Mouse (Mus musculus) limb, embryonic 15.5 days (tissue): ENCODE measurements at regions not wholly inside any gene's neighbourhood (a gene's known extent, or its start where the extent isn't known, plus 50 kb on each side); places are given as distances from the start of the nearest gene placed in this dataset.

Source experiments
- ATAC-seq: fragments of 200-750 bp; cut with Nextera tagmentation; 2 replicates; pipeline ENCODE4 v1.8.0; 2017; ENCODE audit warnings: low read depth, moderate TSS enrichment; ENCODE audit not compliant: insufficient number of reproducible peaks, low FRiP score, low TSS enrichment
- H3K27ac ChIP-seq: fragments of 300-500 bp; sonication (generic); 2 replicates; pipeline ENCODE4 v1.5.1; 2015; ENCODE audit warnings: moderate library complexity, mild to moderate bottlenecking, inconsistent platforms
- H3K27me3 ChIP-seq: fragments of 300-500 bp; sonication (generic); 2 replicates; pipeline ENCODE4 v1.6.1; 2015; ENCODE audit warnings: inconsistent platforms
- H3K36me3 ChIP-seq: fragments of 300-500 bp; sonication (generic); 2 replicates; pipeline ENCODE4 v1.6.1; 2015; ENCODE audit warnings: inconsistent platforms
- H3K4me1 ChIP-seq: fragments of 300-500 bp; sonication (generic); 2 replicates; pipeline ENCODE4 v1.6.1; 2015; ENCODE audit warnings: inconsistent platforms
- H3K4me2 ChIP-seq: fragments of 300-500 bp; sonication (generic); 2 replicates; pipeline ENCODE4 v1.6.1; 2015; ENCODE audit warnings: mild to moderate bottlenecking, inconsistent platforms
- H3K4me3 ChIP-seq: fragments of 300-500 bp; sonication (generic); 2 replicates; pipeline ENCODE4 v1.5.1; 2015; ENCODE audit warnings: mild to moderate bottlenecking, inconsistent platforms
- H3K9ac ChIP-seq: fragments of 300-500 bp; sonication (generic); 2 replicates; pipeline ENCODE4 v1.6.1; 2015; ENCODE audit warnings: inconsistent platforms
- H3K9me3 ChIP-seq: fragments of 300-500 bp; sonication (generic); 2 replicates; pipeline ENCODE4 v1.6.1; 2016; ENCODE audit warnings: inconsistent platforms
- WGBS: fragments of 180-500 bp; shearing (Covaris S2); methylation state at CpG from one replicate; pipeline ENCODE4 v1.1.7; 2015; 5-methylcytosine and 5-hydroxymethylcytosine counted together

DNA sequence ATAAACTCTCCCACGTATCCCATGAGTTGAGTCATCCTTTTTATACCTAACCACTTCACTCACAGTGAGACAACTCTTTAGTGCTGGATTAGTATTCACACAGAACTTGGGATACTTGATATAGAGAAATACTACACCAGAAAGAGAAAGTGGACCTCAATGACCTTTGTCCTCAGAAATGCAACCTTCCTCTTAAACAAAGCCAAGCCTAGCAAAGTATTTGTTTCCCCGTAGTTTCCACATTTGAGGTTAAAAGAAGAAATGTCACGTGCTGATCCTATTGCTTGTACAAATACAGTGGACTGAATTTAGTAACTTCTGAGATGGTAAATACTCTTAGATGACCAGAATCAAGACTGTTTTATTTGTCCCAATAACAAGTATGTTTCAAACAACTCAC, 464.8 kb downstream of the Klf5 start:
- H3K4me3 ChIP-seq: no peak overlapping the region
- H3K9ac ChIP-seq: no peak overlapping the region
- no peaks in the 10 kb centered on the region for H3K36me3 ChIP-seq
- 73% methylated on average over 3 of the region's 3 CpGs for WGBS
- no peak overlapping the region for H3K27ac ChIP-seq
- no peaks in the 10 kb centered on the region for H3K9me3 ChIP-seq
- no peak overlapping the region for H3K4me2 ChIP-seq
- ATAC-seq: no peak
- H3K27me3 ChIP-seq: no peaks in the 10 kb centered on the region
- H3K4me1 ChIP-seq: 0 out of 2 replicates have a peak, but pooled peaks cover under 1% of the 10 kb centered on the region

DNA sequence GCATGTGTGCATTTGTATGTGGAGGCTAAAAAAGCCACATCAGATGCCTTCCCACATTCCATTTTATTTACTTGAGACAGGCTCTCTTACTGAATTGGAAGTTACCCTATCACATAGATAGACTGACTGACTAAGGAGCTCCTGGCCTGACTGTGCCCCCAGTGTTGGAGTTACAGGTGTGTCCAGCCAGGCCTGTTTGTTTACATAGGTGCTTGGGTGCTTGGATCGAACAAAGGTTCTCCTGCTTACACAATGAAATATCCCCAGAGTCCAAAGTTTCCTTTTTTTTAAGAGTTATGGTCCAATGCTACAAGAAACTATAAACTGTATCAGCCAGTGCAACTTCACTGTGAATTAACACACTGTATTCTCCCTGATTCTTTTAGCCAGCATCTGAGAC, 472.5 kb downstream of the Klf5 start:
- no peaks in the 10 kb centered on the region for H3K27me3 ChIP-seq
- H3K9me3 ChIP-seq: no peaks in the 10 kb centered on the region
- no peaks in the 10 kb centered on the region for H3K36me3 ChIP-seq
- H3K4me2 ChIP-seq: no peak overlapping the region
- no peak overlapping the region for H3K4me3 ChIP-seq
- 85% methylated on average over 1 of the region's 1 CpGs for WGBS
- no peak for ATAC-seq
- no peak overlapping the region for H3K9ac ChIP-seq
- H3K27ac ChIP-seq: no peak overlapping the region
- H3K4me1 ChIP-seq: no peaks in the 10 kb centered on the region

DNA sequence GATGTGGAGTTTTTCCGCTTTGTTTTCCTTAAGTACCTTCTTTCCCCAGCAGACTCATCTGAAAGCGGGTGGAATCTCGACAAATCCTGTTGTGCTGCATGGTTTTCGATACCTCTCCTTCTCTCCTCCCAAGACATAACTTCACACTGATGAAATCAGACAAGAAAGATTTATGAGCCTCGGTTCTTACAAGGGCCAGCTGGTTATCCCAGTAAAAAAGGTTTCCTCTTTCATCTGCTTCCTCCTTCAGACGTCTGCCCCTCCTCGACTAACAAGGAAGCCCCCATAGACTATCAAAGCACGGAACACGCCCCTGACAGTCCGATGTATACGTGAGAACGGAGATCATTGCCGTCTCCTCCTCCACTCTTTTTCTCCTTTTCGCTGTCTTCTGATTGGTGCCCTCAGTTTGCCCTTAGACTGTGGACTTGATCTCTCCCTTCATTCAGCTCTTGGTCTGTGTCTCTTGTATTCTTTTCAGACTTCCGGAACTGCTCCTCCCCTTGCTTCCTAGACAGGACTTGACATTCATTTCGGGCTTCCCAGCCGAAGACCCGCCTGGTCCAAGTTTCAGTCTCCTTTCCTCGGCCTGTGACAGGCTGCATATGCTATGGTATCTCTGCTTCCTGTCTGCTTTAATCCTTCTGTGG, 474.4 kb downstream of the Klf5 start:
- Histone ChIP-seq H3K4me1 (no peaks in the 10 kb centered on the region), H3K36me3 (no peaks in the 10 kb centered on the region), H3K27ac (no peak overlapping the region), H3K9me3 (no peaks in the 10 kb centered on the region), H3K4me3 (no peak overlapping the region), H3K9ac (no peak overlapping the region), H3K4me2 (0 out of 2 replicates have a peak overlapping the region, but pooled peaks have one; percentile 19), H3K27me3 (no peaks in the 10 kb centered on the region)
- ATAC-seq: no peak
- WGBS: 38% methylated on average over 19 of the region's 19 CpGs

DNA sequence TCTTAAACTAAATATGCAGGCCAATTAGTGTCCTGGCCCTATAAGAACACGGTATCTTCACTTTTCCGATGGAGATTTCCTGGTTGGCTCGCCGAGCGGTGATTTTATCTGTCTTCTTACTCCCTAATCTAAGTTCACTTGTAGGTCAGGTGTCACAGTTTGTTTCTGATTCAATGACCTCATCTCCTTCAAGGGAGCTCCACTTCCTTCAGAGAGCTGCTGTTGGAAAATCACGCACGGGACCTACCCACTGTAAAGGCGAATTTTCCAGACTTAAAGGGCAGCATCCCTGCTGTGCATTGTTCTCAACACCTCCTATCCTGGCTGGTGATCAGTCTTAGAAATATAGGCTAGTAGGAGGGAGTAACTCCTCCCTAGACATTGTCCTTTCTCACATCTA, 480.0 kb downstream of the Klf5 start:
- Histone ChIP-seq H3K27ac (no peak overlapping the region), H3K9ac (no peak overlapping the region), H3K9me3 (no peaks in the 10 kb centered on the region)

DNA sequence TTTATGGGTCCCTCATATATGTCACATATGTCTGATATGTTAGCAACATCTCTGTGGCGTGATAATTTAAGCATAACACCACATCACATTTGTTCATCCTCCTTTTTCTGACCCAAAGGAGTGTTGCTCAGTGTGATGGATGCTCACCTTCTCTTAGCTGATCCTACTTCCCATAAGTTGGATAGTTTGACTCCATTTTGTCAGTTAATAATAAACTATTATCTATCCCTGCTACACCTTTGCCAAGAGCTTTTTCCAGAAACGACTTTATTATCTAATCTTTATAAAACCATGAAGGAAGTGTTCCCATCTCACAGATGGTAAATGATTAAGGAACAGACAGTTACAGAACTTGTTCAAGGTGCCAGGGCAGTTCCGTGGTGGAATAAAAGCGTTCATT, 480.5 kb downstream of the Klf5 start:
- Histone ChIP-seq H3K27me3 (no peaks in the 10 kb centered on the region), H3K4me1 (no peaks in the 10 kb centered on the region), H3K27ac (no peak overlapping the region), H3K4me2 (no peak overlapping the region), H3K9me3 (no peaks in the 10 kb centered on the region), H3K4me3 (no peak overlapping the region), H3K36me3 (no peaks in the 10 kb centered on the region), H3K9ac (no peak overlapping the region)
- 85% methylated on average over 4 of the region's 4 CpGs for WGBS
- ATAC-seq: no peak

More for the DNA sequence above, 480.0 kb downstream of the Klf5 start:
- ATAC-seq: no peak
- H3K4me3 ChIP-seq: no peak overlapping the region
- no peak overlapping the region for H3K4me2 ChIP-seq
- no peaks in the 10 kb centered on the region for H3K27me3 ChIP-seq
- H3K36me3 ChIP-seq: no peaks in the 10 kb centered on the region
- WGBS: 58% methylated on average over 8 of the region's 8 CpGs
- no peaks in the 10 kb centered on the region for H3K4me1 ChIP-seq

DNA sequence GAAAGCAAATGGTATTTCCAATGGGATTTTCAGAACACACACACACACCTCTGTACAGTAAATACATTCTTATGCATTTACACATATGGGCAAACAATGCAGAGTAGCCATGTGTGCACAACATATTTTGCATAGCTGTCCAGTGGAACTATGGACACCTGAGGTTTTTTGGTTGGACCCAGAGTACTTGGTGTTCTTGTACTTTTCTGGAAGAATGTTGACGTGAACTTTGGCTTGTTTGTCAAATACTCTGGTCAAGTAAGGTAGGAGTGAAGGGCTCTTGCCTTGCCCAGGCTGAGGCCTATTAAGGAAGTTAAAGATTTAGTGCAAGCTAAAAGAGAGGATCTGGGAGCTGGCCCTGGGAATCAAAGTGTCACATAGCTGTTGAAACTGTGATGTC, 485.2 kb downstream of the Klf5 start:
- Histone ChIP-seq H3K36me3 (no peaks in the 10 kb centered on the region), H3K9me3 (no peaks in the 10 kb centered on the region), H3K27me3 (no peaks in the 10 kb centered on the region), H3K27ac (no peak overlapping the region), H3K4me1 (no peaks in the 10 kb centered on the region; the same call in 1 of the 2 replicates), H3K4me2 (no peak overlapping the region), H3K4me3 (no peak overlapping the region), H3K9ac (no peak overlapping the region)
- WGBS: 85% methylated on average over 1 of the region's 1 CpGs
- ATAC-seq: no peak

DNA sequence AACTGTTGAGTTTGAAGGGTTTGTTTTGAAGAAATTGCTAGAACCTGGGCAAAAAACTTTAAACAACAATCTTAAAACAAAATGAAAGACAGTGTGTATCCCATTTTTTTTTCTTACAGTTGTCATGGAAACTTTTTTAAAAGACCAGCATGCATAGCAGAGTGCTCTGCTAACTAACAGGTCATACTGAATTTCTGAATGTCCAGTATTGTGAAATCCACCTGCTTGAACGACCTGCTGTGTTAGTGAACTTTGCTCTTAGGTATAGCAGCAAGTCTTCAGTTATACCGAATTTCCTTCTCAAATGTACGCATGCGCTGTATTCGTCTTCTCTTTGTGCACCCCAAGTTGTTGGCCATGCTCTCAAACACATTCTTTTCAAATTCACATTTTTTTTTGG, 486.6 kb downstream of the Klf5 start:
- H3K9ac ChIP-seq: no peak overlapping the region
- 83% methylated on average over 5 of the region's 5 CpGs for WGBS
- H3K27ac ChIP-seq: no peak overlapping the region
- H3K4me1 ChIP-seq: no peaks in the 10 kb centered on the region; the same call in 1 of the 2 replicates
- no peaks in the 10 kb centered on the region for H3K27me3 ChIP-seq
- no peaks in the 10 kb centered on the region for H3K9me3 ChIP-seq
- no peak overlapping the region for H3K4me2 ChIP-seq
- no peaks in the 10 kb centered on the region for H3K36me3 ChIP-seq
- H3K4me3 ChIP-seq: no peak overlapping the region
- no peak for ATAC-seq

DNA sequence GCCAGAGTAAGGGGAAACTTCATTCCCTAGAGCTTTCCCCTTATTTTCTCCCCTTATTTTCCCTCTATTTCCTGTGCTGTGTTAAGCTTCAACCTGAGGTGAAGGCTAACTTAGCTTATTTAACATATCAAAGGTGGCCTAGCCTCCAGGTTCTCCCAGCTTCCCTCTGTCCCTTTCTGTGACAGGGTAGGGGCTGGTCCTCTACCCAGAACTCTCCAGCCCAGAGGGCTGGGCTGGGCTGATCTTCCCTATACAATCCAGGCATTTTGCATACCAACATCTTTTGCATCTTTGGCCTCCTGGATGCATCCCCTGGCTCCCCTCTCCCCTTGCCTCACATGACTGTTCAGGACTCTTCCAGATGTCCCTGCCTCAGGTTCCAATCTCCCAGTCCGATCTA, 487.9 kb downstream of the Klf5 start:
- 93% methylated on average over 1 of the region's 1 CpGs for WGBS
- no peaks in the 10 kb centered on the region for H3K27me3 ChIP-seq
- no peaks in the 10 kb centered on the region for H3K9me3 ChIP-seq
- H3K4me2 ChIP-seq: no peak overlapping the region
- no peaks in the 10 kb centered on the region for H3K36me3 ChIP-seq
- no peak overlapping the region for H3K27ac ChIP-seq
- no peak for ATAC-seq
- H3K4me1 ChIP-seq: no peaks in the 10 kb centered on the region; the same call in 1 of the 2 replicates
- no peak overlapping the region for H3K9ac ChIP-seq
- H3K4me3 ChIP-seq: no peak overlapping the region

DNA sequence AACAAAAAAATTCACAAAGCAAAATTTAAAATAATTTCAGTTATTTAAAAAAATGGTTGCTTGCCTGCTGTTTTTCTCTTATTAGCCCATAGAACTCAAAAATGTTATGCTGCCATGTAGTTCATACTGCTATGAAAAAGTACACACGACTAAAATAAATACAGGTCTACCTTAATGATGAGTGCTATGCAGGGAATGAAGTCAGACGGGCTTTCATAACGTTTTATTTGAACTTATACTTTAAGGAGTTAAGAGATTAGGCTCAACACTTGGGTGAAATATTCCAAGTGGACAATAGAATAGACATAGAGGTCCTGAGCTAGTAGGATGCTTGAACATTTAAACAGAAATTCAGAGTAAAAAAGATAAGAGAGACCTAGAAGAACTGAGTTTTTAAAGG, 489.7 kb downstream of the Klf5 start:
- no peak overlapping the region for H3K4me2 ChIP-seq
- H3K4me3 ChIP-seq: no peak overlapping the region
- H3K9me3 ChIP-seq: no peaks in the 10 kb centered on the region
- WGBS: 84% methylated on average over 3 of the region's 3 CpGs
- H3K27me3 ChIP-seq: no peaks in the 10 kb centered on the region
- H3K4me1 ChIP-seq: no peaks in the 10 kb centered on the region; the same call in 1 of the 2 replicates
- H3K27ac ChIP-seq: no peak overlapping the region
- no peak for ATAC-seq
- H3K36me3 ChIP-seq: no peaks in the 10 kb centered on the region
- no peak overlapping the region for H3K9ac ChIP-seq

DNA sequence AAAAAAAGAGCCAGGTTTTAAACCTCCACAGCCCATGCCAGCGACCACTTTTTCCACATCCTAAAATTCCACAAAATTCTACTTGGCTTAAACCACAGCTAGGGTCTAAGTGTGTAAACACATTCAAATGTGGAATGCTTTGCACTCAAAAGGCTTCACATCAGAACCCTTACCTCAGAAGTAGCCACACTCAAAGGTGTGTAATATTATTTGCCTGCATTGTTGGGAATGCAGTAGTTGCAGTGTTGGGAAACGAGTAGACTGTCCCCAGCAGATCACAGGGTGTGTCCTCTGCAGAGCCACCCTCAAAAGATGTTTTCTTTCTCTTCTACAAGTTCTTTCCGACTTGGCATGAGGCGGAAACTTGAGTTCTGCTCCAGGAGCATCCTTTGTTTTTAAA, 488.2 kb downstream of the Klf12 start:
- Histone ChIP-seq H3K36me3 (no peaks in the 10 kb centered on the region), H3K9me3 (no peaks in the 10 kb centered on the region), H3K4me2 (no peak overlapping the region), H3K9ac (no peak overlapping the region), H3K27ac (no peak overlapping the region), H3K4me3 (no peak overlapping the region), H3K27me3 (no peaks in the 10 kb centered on the region), H3K4me1 (no peaks in the 10 kb centered on the region)
- 73% methylated on average over 4 of the region's 4 CpGs for WGBS
- ATAC-seq: no peak

DNA sequence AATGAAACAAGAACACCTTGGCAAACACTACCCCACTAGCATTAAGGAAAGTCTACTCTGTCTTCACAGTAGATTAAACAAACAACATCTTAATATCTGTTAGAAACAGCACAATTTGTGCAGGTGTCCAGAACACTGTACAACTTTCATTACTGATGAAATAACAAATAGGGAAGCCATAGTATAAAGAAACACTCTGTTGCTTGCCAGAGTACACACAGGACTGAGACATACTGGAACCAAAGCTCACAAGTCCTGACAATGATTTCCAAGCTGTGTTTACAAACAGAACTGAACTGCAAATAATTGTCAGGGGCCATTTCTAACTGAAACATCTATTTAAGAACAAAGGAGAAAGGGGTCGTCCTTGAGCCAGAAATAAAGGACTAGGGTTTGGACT, 478.4 kb downstream of the Klf12 start:
- Histone ChIP-seq H3K9ac (no peak overlapping the region), H3K9me3 (no peaks in the 10 kb centered on the region), H3K27ac (no peak overlapping the region), H3K4me2 (no peak overlapping the region), H3K4me1 (no peaks in the 10 kb centered on the region), H3K4me3 (no peak overlapping the region), H3K27me3 (no peaks in the 10 kb centered on the region), H3K36me3 (no peaks in the 10 kb centered on the region)
- no peak for ATAC-seq
- 56% methylated on average over 1 of the region's 1 CpGs for WGBS

DNA sequence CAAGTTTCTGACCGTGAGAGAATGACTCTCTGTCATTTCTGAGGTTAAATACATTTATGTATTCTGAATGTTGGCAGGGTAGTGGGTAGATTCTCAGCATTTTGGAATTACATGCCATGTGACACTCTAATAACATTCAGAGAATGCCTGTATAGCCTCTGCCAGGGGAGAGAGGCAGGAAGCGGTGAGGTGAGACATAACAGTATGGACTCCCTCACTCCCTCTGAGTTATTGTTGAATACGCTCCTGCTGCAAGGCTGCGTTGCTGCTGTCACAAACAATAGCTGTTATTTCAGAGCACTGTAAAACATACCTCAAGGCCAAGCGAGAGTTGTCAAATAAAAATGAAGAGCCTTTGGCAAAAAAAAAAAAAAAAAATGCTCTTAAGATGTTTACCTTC, 477.9 kb downstream of the Klf12 start:
- Histone ChIP-seq H3K4me2 (no peak overlapping the region), H3K27me3 (no peaks in the 10 kb centered on the region), H3K27ac (no peak overlapping the region), H3K9me3 (no peaks in the 10 kb centered on the region), H3K4me1 (no peaks in the 10 kb centered on the region), H3K36me3 (no peaks in the 10 kb centered on the region), H3K9ac (no peak overlapping the region), H3K4me3 (no peak overlapping the region)
- ATAC-seq: no peak
- WGBS: 71% methylated on average over 5 of the region's 5 CpGs
